Mouse (Mus musculus) heart, adult 2 months (tissue): Measurements from ENCODE around the gene Rem1.

Experiments
- CTCF ChIP-seq: fragments of 200-600 bp; IDR thresholded peaks from 2 replicates; pipeline ENCODE4 v1.8.1; 2022; ENCODE audit warnings: antibody characterized with exemption, mild to moderate bottlenecking, moderate library complexity
- EP300 ChIP-seq: fragments of 200-500 bp; IDR thresholded peaks from 2 replicates; pipeline ENCODE4 v1.6.1; 2011; ENCODE audit warnings: low read depth, low read length, control low read depth; ENCODE audit not compliant: insufficient read depth
- POLR2A ChIP-seq: fragments of 200-500 bp; IDR thresholded peaks from 2 replicates; pipeline ENCODE4 v1.6.1; 2011; ENCODE audit warnings: mild to moderate bottlenecking, low read depth, low read length, control low read depth; ENCODE audit not compliant: insufficient read depth

DNA sequence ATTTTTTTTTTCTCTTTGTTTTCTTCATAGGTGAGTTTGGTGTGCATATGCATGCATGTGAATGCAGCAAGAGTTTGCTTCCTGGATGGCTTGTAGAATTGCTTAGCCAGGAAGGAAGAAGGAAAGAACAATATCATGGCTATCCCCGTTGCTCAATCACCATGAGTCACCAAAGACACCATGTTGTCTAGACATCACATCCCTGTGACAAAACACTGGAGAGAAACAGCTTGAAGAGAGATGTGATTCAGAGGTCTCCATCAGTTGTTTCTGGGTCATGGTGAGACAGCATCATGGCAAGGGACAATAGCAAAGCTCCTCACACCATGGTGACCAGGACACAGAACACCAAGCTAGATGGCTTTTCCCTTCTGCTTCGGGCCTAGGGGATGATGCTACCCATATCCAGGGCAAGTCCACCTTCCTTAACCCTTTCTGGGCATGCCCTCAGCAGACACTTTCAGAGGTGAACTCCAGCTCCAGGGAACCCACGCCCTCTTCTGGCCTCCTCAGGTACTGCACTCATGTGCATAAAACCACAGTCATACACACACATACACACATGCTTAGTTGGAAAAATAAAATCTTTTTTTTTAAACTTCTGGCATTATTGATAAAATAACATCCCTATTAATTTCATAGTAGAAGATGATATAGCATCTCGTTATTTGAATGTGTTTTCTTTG is 25.3 kb upstream of the Rem1 start:
- TF ChIP-seq POLR2A (no peak), CTCF (peak; percentile 37), EP300 (no peak)
